Mouse (Mus musculus): Measurements from ENCODE around the gene Gm1043.

The Gm1043 gene

GRCm38 (mm10) chr5:37109280-37109849, 24.2 kb downstream of the Gm1043 start:
- no peak for DNase-seq (ENCODE audit: low read depth, low spot score)

- DNase-seq (ENCODE audit: low read depth, low spot score) = no peak
Measured at GRCm38 (mm10) chr5:37112389-37112788, 27.2 kb downstream of the Gm1043 start.

- DNase-seq (ENCODE audit: low read depth, low spot score) = no peak
Measured at GRCm38 (mm10) chr5:37117126-37117525, 32.0 kb downstream of the Gm1043 start.

DNA sequence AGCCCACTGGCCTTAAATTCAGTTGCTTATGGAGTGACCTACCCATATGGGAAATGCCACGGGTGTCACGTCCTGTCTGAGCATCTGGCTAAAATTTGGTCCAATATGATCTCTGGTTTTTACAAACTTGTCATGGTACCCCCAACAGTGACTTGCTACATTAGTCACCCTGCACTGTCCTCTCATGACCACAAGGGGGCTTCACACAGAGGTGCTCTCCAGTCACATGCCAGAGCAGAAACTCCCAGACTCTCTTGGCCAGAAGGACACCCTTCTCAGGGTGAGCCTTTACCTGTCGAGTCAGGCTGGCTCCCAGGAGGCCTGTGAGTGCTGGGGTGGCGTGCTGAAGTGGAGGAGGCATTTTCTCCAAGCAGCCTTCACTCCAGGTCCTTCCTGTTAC, 33.1 kb downstream of the Gm1043 start:
- DNase-seq (ENCODE audit: low read depth, low spot score) = no peak

GRCm38 (mm10) chr5:37121186-37121680, 36.1 kb downstream of the Gm1043 start:
- no peak for DNase-seq (ENCODE audit: low read depth, low spot score)

DNA sequence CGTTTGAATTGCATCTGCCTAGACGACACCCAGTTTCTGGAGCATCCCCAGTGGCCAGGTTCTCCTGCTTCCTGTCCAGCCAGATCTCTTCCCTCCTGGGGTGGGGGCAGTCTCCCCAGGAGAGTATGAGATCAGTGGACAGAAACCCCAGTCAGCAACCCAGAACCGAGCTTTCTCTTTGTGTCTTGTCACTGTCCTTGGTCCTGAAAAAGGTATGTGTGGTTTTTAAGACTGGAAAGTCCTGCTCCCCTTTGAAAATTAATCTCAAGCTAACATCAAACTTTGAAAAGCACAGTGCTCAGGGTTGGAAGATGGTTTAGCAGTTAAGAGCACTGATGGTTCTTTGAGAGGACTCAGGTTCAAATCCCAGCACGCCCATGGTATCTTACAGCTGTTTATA, 46.7 kb downstream of the Gm1043 start:
- DNase-seq (ENCODE audit: low read depth, low spot score) = no peak

GRCm38 (mm10) chr5:37141745-37142144, 56.6 kb downstream of the Gm1043 start:
- DNase-seq (ENCODE audit: low read depth, low spot score) = no peak

DNA sequence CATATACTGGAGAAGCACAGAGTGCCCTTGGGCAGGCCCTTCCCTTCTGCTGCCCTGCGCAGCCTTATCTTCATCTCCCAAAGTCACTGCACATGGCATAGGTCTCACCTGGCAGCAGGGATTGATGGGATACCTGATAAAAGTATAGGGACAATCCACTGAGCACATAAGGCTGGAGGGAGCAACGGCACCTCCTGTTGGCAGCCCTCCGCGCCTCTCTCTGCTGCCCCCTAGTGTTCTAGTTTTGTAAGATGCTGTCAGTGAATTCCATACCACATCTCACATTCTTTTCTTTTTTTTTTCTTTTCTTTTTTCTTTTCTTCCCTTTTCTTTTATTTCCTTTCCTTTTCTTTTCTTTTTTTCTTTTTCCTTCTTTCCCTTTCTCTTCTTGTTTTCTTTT, 62.4 kb downstream of the Gm1043 start:
- DNase-seq (ENCODE audit: low read depth, low spot score) = no peak

DNA sequence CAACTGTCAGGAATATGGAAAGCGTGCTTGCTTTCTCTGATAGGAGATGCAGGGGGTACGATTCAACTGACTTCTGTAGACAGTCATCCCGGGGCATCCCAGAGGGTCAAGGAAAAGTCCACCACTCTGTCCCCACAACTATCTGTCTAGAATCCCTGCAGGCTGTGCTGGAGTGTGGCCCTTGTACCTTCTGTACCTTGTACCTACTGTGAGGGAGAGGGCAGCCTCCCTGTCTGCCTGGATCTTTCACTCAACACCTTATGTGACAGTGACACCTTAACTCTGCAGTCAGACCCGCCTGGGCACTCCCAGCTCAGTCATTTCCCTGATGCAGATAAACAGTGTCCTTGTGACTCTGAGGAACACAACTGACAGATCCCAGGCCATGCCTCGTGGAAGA, 65.5 kb downstream of the Gm1043 start:
- no peak for DNase-seq (ENCODE audit: low read depth, low spot score)

DNA sequence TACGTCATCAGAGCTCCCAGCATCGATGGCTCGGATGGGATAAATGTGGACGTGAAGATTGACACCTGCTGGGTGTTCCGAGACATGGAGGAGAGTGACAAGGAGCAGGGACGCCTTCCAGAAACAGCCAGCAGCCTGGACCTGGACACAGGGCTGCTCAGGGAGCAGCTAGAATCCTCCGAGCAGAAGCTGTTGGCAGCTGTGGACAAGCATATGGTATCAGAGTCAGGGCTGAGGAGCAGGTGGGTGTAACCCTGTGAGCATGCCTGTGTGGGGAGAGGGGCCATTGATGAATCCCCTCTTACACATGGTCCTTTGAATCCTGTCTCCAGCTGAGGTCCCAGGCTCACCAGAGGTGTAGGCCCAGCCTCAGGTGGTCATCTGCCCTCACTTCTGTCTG, 69.3 kb downstream of the Gm1043 start:
- DNase-seq (ENCODE audit: low read depth, low spot score) = no peak

DNA sequence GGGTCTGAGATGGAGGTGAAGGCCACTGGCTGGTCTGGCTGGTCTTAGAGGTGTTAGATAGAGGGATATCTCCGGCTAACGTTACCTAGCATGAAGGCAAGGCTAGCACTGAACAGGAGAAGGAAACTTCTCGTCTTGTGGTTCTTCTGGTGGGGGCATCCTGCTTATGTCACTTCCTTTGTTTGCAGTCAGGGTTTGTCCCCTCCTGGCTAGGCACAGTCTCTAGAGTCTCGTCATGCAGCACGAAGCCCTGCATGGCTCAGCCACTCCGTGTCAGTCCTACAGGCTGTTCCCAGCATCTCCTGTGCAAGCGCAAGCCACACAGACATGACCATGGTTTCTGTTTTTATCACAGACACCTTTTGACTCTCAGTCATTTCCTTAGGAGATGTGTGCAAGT, 73.2 kb downstream of the Gm1043 start:
- no peak for DNase-seq (ENCODE audit: low read depth, low spot score)

DNA sequence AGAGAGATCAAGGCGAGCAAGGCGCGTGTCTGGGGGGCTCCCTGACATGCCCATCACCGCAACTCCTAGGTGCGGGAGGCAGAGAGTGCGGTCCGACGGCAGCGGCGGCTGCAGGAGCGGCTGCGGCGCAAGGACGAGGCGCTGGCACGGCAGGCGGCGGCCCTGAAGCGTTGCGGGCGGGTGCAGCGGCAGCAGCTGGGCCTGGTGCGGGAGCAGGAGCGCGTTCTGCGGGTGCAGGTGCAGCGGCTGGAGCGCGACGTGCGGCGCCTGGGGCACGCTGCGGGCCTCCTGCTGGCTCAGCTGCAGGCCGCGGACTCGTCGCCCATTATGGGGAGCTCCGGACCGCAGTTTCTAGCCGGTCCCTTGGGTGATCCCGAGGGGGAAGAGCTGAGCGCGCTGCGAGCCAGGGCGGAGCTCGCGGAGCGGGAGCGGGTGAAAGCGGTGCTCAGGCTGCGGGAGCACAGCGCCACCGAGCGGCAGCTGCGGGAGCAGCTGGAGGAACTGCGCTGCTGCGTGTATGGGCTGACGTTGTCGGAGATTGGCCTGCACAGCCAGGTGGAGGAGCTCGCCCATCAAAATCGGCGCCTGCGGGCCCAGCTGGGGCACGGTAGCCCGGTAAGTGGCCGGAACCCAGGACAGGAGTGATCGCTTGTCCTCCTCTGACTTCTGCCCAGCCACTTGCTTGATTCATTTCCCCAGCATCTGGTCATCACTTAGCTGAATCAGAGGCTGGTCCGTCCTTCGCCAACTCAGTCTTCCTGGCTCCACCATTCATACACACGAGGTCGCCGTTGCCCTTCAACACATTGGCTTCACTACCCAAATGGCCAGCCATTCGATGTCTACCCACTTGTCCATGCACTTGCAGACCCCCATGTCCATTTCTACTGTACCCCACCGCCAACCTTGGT, 78.0 kb downstream of the Gm1043 start:
- peak; percentile 56 for DNase-seq (ENCODE audit: low read depth, low spot score)

- DNase-seq (ENCODE audit: low read depth, low spot score) = no peak
Measured at GRCm38 (mm10) chr5:37176466-37176865, 91.3 kb downstream of the Gm1043 start.

DNA sequence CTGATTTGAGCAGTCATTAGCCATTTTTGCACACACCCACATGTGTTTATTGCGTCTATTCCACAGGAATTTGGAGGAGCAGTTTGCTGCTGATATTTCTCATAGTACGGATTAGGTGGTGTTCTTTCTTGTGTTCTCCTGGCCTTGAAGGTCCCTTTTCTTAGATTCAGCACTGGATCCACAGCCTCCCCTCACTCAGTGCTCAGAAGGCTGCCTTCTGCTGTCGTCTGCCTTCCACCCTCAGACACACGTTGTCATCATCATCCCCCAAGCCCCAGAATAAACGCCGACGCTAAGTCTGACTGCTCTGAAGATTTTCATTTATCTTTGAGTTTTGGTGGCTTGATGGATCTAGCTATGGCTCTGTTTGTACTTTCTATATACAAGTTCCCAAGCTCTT, 91.9 kb downstream of the Gm1043 start:
- DNase-seq (ENCODE audit: low read depth, low spot score) = no peak

GRCm38 (mm10) chr5:37178811-37179210, 93.6 kb downstream of the Gm1043 start:
- DNase-seq (ENCODE audit: low read depth, low spot score) = no peak

- DNase-seq (ENCODE audit: low read depth, low spot score) = no peak
Measured at GRCm38 (mm10) chr5:37179872-37180271, 94.7 kb downstream of the Gm1043 start.

- DNase-seq (ENCODE audit: low read depth, low spot score) = no peak
Measured at GRCm38 (mm10) chr5:37180624-37181023, 95.5 kb downstream of the Gm1043 start.

- no peak for DNase-seq (ENCODE audit: low read depth, low spot score)
Measured at GRCm38 (mm10) chr5:37184605-37185004, 99.4 kb downstream of the Gm1043 start.

DNA sequence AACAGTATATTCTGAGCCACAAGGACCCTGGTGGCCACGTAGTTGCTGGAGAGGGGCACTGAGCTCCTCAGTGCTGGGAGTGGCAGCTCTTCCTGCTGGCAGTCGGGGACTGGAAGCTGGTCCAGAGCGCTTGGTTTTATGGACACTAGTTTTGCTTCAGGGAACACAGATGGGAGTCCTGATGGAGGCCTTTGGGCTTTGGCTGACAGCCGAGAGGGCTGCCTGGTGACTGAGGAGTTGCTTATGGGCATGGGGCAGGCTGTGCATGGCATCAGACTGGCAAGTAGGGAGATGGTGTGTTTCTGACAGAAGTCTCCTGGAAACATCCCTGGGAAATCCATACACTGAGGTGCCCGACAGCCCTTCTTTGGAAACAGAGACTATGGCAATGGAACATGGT, 105.2 kb downstream of the Gm1043 start:
- DNase-seq (ENCODE audit: low read depth, low spot score) = no peak

- no peak for DNase-seq (ENCODE audit: low read depth, low spot score)
Measured at GRCm38 (mm10) chr5:37196196-37196595, 111.0 kb downstream of the Gm1043 start.

DNA sequence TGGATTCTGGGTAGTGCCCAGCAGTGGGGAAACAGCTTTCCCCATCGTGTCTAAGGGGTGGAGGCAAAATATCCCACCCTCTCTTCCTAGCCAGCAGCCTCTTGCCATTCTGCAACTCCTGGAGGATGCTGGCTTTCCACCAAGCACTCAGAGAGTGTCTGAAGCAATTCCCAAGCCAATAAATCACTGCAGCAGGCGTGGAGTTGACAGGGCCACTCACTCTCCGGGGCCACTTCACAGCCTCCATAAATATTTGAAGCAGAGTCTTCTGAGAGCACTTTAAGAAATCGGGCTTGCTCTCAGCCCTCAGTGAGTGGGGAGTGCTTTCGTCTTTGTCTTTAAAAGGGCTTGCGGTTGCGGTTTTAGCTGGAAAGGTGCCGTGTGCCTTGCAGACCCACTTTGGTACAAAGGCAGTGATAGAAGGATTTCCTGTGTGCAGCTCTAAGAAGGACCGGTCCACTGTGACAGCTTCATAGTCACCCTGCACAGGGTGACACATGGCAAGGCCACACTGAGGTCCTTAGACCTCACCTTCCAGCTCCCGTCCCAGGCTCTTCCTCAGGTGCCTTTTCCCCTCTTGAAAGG, 111.6 kb downstream of the Gm1043 start:
- no peak for DNase-seq (ENCODE audit: low read depth, low spot score)

- no peak for DNase-seq (ENCODE audit: low read depth, low spot score)
Measured at GRCm38 (mm10) chr5:37197423-37197822, 112.3 kb downstream of the Gm1043 start.
